Mouse (Mus musculus) intestine, postnatal 0 days (tissue): Measurements from ENCODE around the gene L2hgdh. TPM values are rescaled to one million over a fixed set of nuclear protein-coding genes. Genes with fewer than 3 reads are reported as not detected.

ENCODE experiments used
- ATAC-seq: fragments of 200-750 bp; cut with Nextera tagmentation; 2 replicates; pipeline ENCODE4 v1.8.0; 2017; ENCODE audit warnings: mild to moderate bottlenecking, moderate TSS enrichment, moderate library complexity
- H3K27ac ChIP-seq: fragments of 300-500 bp; sonication (generic); 2 replicates; pipeline ENCODE4 v1.5.1; 2014; ENCODE audit warnings: mild to moderate bottlenecking, low read depth, low read length, moderate library complexity
- H3K27me3 ChIP-seq: fragments of 300-500 bp; sonication (generic); replicated peaks from 2 replicates; pipeline ENCODE4 v1.6.1; 2014; ENCODE audit warnings: low read length, mixed read lengths; ENCODE audit not compliant: control insufficient read depth, insufficient read depth
- H3K36me3 ChIP-seq: fragments of 300-500 bp; sonication (generic); 2 replicates; pipeline ENCODE4 v1.6.1; 2014; ENCODE audit warnings: mild to moderate bottlenecking, moderate library complexity; ENCODE audit not compliant: control insufficient read depth, insufficient read depth
- H3K4me1 ChIP-seq: fragments of 300-500 bp; sonication (generic); replicated peaks from 2 replicates; pipeline ENCODE4 v1.6.1; 2014; ENCODE audit warnings: antibody characterized with exemption, low read length, mixed read lengths; ENCODE audit not compliant: control insufficient read depth, insufficient read depth
- H3K4me2 ChIP-seq: fragments of 300-500 bp; sonication (generic); replicated peaks from 2 replicates; pipeline ENCODE4 v1.6.1; 2014; ENCODE audit warnings: low read depth, mild to moderate bottlenecking, moderate library complexity
- H3K4me3 ChIP-seq: fragments of 300-500 bp; sonication (generic); 2 replicates; pipeline ENCODE4 v1.5.1; 2014; ENCODE audit warnings: low read depth, low read length
- H3K9ac ChIP-seq: fragments of 300-500 bp; sonication (generic); 2 replicates; pipeline ENCODE4 v1.6.1; 2014; ENCODE audit warnings: mild to moderate bottlenecking, low read depth, low read length
- H3K9me3 ChIP-seq: fragments of 300-500 bp; sonication (generic); 2 replicates; pipeline ENCODE4 v1.6.1; 2016; ENCODE audit warnings: mixed run types; ENCODE audit not compliant: control insufficient read depth
- CTCF ChIP-seq: sonication (generic); IDR thresholded peaks from 2 replicates; pipeline ENCODE4 v1.5.1; 2016; ENCODE audit warnings: low read depth, mild to moderate bottlenecking, control low read depth, antibody characterized with exemption, moderate library complexity
- WGBS: fragments of 180-500 bp; shearing (Covaris S2); extraction: QIAGEN DNeasy Blood & Tissue Kit; methylation state at CpG from one replicate; pipeline ENCODE4 v1.1.7; 2014; 5-methylcytosine and 5-hydroxymethylcytosine counted together
- polyA plus RNA-seq: library from polyadenylated mRNA; unstranded; fragments of >200 nt; fragmentation: Nextera tagmentation; extraction: Ambion mirVana; gene quantifications from 2 replicates; pipeline ENCODE4 v1.2.1, GENCODE M21; 2015

The L2hgdh gene
- 13.8 and 14.3 TPM in 2 replicates for polyA plus RNA-seq

DNA sequence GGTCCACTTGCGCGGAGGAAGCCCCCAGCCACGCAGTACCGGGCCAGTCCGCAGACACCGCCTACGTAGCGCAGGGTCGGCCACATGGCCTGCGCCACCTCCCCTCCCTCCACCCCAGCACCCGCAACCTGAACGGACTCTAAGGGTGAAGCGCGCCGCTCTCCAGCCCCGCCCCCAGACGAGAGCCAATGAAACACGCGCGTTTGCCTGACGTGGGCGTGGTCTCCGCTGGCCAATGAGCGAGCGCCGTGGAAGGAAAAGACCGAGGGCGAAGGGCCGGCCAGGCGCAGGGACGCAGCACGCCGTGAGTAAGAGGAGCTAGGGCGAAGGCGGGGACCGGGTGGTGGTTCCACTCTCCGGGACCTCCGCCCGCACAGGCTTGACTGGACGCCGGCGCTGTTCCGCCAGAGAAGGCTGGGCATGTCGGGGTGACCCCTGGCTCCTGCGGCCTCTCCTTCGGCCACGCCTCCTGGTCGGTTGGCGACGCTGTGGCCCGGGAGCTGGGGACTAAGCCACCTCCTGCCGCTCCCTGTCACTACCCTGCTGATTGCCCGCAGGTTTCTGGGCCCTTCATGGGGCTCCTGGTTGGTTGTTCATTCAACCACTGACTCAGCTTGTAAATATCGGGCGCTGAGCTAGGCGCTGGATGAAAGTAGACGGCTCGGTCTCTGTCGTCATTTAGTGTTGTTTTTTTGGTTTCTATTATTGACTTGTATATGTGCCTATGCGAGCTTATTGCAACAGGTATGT lies at the start of gene L2hgdh, which contains the start of gene Atp5s:
TSS of gene L2hgdh (minus strand) at position 163 of the 750 bp plus-strand sequence.
TSS of gene Atp5s (plus strand) at position 240 of the 750 bp plus-strand sequence.
- Histone ChIP-seq H3K4me2 (peak within 1 kb of the TSS; percentile 93), H3K9ac (peak within 1 kb of the TSS; percentile 56), H3K27me3 (no peaks in the 10 kb centered on the region), H3K4me3 (peak within 1 kb of the TSS; percentile 70), H3K27ac (peak within 1 kb of the TSS; percentile 93), H3K9me3 (no peaks in the 10 kb centered on the region), H3K4me1 (peaks cover 4% of the 10 kb centered on the region), H3K36me3 (peaks cover 1% of the 10 kb centered on the region; the same call in 1 of the 2 replicates)
- under 1% methylated on average over 59 of the region's 60 CpGs for WGBS
- ATAC-seq: peak; percentile 95
- TF ChIP-seq CTCF: no peak

DNA sequence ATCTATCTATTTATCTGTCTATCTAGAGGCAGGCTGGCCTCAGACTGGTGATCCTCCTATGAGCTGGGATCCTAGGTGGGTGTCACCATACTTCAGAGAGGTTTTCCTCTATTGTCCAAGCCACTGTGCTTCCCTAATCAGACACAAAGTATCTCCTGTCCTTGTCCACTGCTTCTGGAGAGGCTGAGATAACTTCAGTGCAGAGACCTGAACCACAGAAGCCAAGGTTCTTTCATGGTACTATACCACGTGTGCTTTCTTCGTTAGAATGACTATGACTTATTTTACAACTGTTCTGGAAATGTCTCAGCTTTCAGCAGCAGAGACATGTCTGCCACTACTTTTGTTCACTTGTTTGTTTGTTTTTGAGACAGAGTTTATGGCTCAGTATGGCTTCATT lies 44.2 kb upstream of the L2hgdh start:
- WGBS: 89% methylated on average over 2 of the region's 2 CpGs
- no peak overlapping the region for H3K4me2 ChIP-seq

DNA sequence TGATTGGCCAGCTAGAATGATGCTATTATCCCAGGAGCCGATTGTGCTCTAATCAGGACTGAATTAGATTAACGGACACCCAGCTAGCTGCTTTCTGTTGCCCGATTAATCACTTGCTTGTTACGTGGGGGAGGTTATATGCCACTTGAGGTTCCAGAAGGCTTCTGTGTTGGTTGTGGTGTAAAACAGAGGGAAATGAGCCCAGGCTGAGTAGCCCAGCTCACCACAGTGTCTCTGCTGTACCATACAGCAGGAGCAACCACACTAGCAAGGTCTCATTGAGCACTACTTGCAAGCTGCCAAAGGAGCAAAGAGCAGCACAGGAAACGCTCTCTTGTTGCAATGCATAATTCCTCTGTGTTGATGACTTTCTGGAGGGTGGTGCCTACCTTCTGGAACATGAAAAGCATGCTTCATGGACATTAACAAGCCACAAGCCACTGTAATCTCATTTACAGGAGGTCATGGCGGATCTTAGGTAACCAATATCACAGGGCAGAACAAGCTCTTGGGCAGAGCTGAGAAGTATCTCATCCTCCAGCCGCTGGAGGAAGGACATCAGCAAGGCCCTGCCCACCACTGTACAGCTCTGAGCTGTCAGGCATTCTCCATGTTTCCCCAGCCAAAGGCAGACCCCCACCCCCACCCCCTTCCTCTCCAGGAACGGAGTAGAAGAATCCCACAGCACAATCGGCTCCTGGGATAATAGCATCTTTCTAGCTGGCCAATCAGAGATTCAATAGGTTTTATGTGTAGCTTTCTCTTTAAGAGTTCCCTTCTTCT lies 43.0 kb upstream of the L2hgdh start:
- Histone ChIP-seq H3K27ac (no peak overlapping the region), H3K4me1 (0 out of 2 replicates have a peak, but pooled peaks cover 3% of the 10 kb centered on the region), H3K9ac (no peak overlapping the region), H3K27me3 (no peaks in the 10 kb centered on the region), H3K36me3 (no peaks in the 10 kb centered on the region), H3K9me3 (no peaks in the 10 kb centered on the region), H3K4me2 (no peak overlapping the region), H3K4me3 (no peak overlapping the region)
- TF ChIP-seq CTCF: no peak
- WGBS: 66% methylated on average over 9 of the region's 9 CpGs
- ATAC-seq: no peak

More for the DNA sequence above, 44.2 kb upstream of the L2hgdh start:
- no peak for TF ChIP-seq CTCF
- H3K9me3 ChIP-seq: no peaks in the 10 kb centered on the region
- H3K4me3 ChIP-seq: no peak overlapping the region
- no peaks in the 10 kb centered on the region for H3K27me3 ChIP-seq
- H3K36me3 ChIP-seq: no peaks in the 10 kb centered on the region
- no peak overlapping the region for H3K9ac ChIP-seq
- ATAC-seq: no peak
- no peak overlapping the region for H3K27ac ChIP-seq
- 0 out of 2 replicates have a peak, but pooled peaks cover 3% of the 10 kb centered on the region for H3K4me1 ChIP-seq

DNA sequence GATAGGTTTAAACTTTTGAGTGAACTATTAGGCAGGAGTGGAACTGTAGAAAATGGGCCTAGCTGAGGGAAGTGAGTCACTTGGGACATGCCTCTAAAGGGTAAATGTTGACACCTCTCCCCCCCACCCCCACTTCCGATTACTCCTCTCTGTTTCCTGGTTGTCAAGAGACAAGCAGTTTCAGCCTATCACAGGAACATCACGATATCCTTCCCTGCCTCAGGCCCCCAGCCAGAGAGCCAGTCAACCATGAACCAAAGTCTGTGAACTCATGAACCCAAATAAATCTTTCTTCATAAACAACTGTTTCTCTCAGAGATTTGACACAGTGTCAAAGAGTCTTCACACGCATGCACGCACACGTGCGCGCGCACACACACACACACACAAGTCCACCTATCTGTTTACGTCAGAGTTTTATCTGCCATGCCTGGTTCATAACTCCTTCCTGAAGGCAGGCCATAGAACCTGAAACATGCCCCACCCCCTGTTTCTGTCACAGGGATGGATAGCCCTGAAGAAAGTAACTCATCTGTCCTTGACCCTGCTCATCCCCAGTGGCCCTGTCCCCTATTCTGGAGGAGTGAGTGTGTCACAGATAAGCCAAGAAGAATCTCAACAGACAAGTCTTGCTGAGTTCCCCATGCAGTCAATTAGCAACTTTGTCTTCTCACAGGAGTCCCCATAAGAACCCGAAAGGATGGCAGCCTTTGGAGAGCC lies 41.7 kb upstream of the L2hgdh start:
- no peak overlapping the region for H3K4me2 ChIP-seq
- H3K27ac ChIP-seq: no peak overlapping the region
- no peak for TF ChIP-seq CTCF
- no peaks in the 10 kb centered on the region for H3K36me3 ChIP-seq
- H3K9me3 ChIP-seq: no peaks in the 10 kb centered on the region
- 71% methylated on average over 10 of the region's 10 CpGs for WGBS
- 0 out of 2 replicates have a peak, but pooled peaks cover 3% of the 10 kb centered on the region for H3K4me1 ChIP-seq
- no peak overlapping the region for H3K4me3 ChIP-seq
- no peak overlapping the region for H3K9ac ChIP-seq
- no peaks in the 10 kb centered on the region for H3K27me3 ChIP-seq
- ATAC-seq: peak; percentile 25; the same call in 1 of the 2 replicates

DNA sequence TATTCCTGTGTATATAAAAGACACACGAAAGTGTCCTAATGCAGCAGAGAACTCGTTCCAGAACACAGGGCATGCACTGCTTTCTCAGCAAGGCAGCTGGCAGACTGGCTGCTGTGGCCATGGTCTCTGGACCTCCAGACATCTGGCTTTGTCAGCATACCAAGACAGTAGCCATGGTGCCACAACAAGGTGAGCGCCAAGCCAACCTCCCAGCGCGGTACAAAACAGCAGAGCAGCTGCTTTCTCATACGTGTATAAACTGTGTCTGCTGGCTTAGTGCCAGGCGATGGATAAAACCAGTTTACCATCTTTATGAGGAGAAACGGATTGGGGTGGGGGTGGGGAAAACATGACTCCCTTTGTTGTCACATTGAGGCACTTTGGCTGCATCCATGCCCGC lies 40.9 kb upstream of the L2hgdh start:
- WGBS: 60% methylated on average over 9 of the region's 9 CpGs
- Histone ChIP-seq H3K27me3 (no peaks in the 10 kb centered on the region), H3K36me3 (no peaks in the 10 kb centered on the region), H3K4me2 (no peak overlapping the region), H3K27ac (no peak overlapping the region), H3K4me1 (0 out of 2 replicates have a peak, but pooled peaks cover 3% of the 10 kb centered on the region), H3K9me3 (no peaks in the 10 kb centered on the region), H3K4me3 (no peak overlapping the region), H3K9ac (no peak overlapping the region)
- no peak for ATAC-seq
- no peak for TF ChIP-seq CTCF

DNA sequence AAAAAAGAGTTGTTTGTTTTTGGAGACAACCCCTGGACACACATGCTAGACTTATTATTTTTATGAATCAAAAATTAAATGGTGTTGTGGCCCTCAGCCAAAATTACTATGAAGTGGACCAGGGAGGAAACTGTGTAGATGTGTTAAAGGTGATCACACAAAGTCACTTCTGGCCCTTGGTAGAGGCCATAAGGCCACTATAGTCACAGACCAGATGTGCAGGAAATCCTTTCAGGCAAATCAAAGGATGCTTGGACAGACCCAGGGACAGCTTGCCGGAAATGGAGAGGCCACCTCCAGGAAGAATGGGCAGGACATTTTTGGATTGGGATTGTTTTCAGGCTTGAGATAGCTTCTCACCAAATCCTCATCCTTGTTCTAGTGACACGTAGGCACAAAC lies 36.9 kb upstream of the L2hgdh start:
- 62% methylated on average over 2 of the region's 2 CpGs for WGBS
- H3K36me3 ChIP-seq: no peaks in the 10 kb centered on the region
- H3K27ac ChIP-seq: no peak overlapping the region
- H3K27me3 ChIP-seq: no peaks in the 10 kb centered on the region
- H3K9ac ChIP-seq: no peak overlapping the region
- no peak overlapping the region for H3K4me3 ChIP-seq
- no peak for ATAC-seq
- H3K9me3 ChIP-seq: no peaks in the 10 kb centered on the region
- peaks cover 7% of the 10 kb centered on the region; the same call in 1 of the 2 replicates for H3K4me1 ChIP-seq
- H3K4me2 ChIP-seq: no peak overlapping the region
- no peak for TF ChIP-seq CTCF
